Mouse (Mus musculus) forebrain, embryonic 11.5 days (tissue): ENCODE data around the gene Slc10a7. TPM values are rescaled to one million over a fixed set of nuclear protein-coding genes. Genes with fewer than 3 reads are reported as not detected.

Experiments used
- ATAC-seq: fragments of 200-750 bp; cut with Nextera tagmentation; replicated peaks from 2 replicates; pipeline ENCODE4 v1.8.0; 2017; ENCODE audit warnings: moderate TSS enrichment; ENCODE audit not compliant: low FRiP score
- DNase-seq: peaks from one replicate; pipeline ENCODE4 v3.0.0-alpha.2; 2017; ENCODE audit warnings: low spot score
- H3K27ac ChIP-seq: fragments of 300-500 bp; sonication (generic); 2 replicates; pipeline ENCODE4 v1.5.1; 2014; ENCODE audit warnings: low read depth, low read length
- H3K27me3 ChIP-seq: fragments of 300-500 bp; sonication (generic); 2 replicates; pipeline ENCODE4 v1.6.1; 2014; ENCODE audit warnings: mild to moderate bottlenecking, low read length, mixed read lengths; ENCODE audit not compliant: control insufficient read depth, insufficient read depth
- H3K36me3 ChIP-seq: fragments of 300-500 bp; sonication (generic); 2 replicates; pipeline ENCODE4 v1.6.1; 2014; ENCODE audit warnings: mild to moderate bottlenecking, low read length, moderate library complexity, mixed read lengths; ENCODE audit not compliant: control insufficient read depth, insufficient read depth
- H3K4me1 ChIP-seq: fragments of 300-500 bp; sonication (generic); replicated peaks from 2 replicates; pipeline ENCODE4 v1.6.1; 2014; ENCODE audit warnings: low read length, mixed read lengths; ENCODE audit not compliant: control insufficient read depth, insufficient read depth
- H3K4me2 ChIP-seq: fragments of 300-500 bp; sonication (generic); 2 replicates; pipeline ENCODE4 v1.6.1; 2014; ENCODE audit warnings: low read depth, mild to moderate bottlenecking, low read length, moderate library complexity, mixed read lengths; ENCODE audit not compliant: severe bottlenecking
- H3K4me3 ChIP-seq: fragments of 300-500 bp; sonication (generic); 2 replicates; pipeline ENCODE4 v1.5.1; 2014; ENCODE audit warnings: low read depth, low read length
- H3K9ac ChIP-seq: fragments of 300-500 bp; sonication (generic); 2 replicates; pipeline ENCODE4 v1.6.1; 2014; ENCODE audit warnings: low read length
- H3K9me3 ChIP-seq: fragments of 300-500 bp; sonication (generic); 2 replicates; pipeline ENCODE4 v1.6.1; 2016; ENCODE audit warnings: low read length, mixed read lengths; ENCODE audit not compliant: control insufficient read depth
- WGBS: fragments of 180-500 bp; shearing (Covaris S2); extraction: QIAGEN DNeasy Blood & Tissue Kit; methylation state at CpG from one replicate; pipeline ENCODE4 v1.1.7; 2014; 5-methylcytosine and 5-hydroxymethylcytosine counted together
- polyA plus RNA-seq: library from polyadenylated mRNA; unstranded; fragments of >200 nt; fragmentation: Nextera tagmentation; extraction: Ambion mirVana; gene quantifications from 2 replicates; pipeline ENCODE4 v1.2.1, GENCODE M21; 2014

The Slc10a7 gene
- polyA plus RNA-seq, 1 experiment from 2014 or later = 8.5 TPM

GRCm38 (mm10) chr8:78690795-78691194, 181.6 kb downstream of the Slc10a7 start:
- Histone ChIP-seq H3K27ac (no peak overlapping the region), H3K9me3 (no peaks in the 10 kb centered on the region), H3K36me3 (no peaks in the 10 kb centered on the region), H3K9ac (no peak overlapping the region), H3K4me3 (no peak overlapping the region), H3K4me1 (no peaks in the 10 kb centered on the region; the same call in 1 of the 2 replicates), H3K27me3 (no peaks in the 10 kb centered on the region), H3K4me2 (no peak overlapping the region)
- 63% methylated on average over 10 of the region's 10 CpGs for WGBS
- ATAC-seq (peak; percentile 58; the same call in 1 of the 2 replicates), DNase-seq (no peak)

GRCm38 (mm10) chr8:78698331-78698741, 189.2 kb downstream of the Slc10a7 start:
- Histone ChIP-seq H3K9me3 (no peaks in the 10 kb centered on the region), H3K4me1 (no peaks in the 10 kb centered on the region), H3K27me3 (no peaks in the 10 kb centered on the region), H3K9ac (no peak overlapping the region), H3K27ac (no peak overlapping the region), H3K36me3 (no peaks in the 10 kb centered on the region), H3K4me2 (no peak overlapping the region), H3K4me3 (no peak overlapping the region)
- ATAC-seq (no peak), DNase-seq (no peak)
- WGBS = 96% methylated on average over 14 of the region's 14 CpGs

- peak overlapping the region; percentile 20 for H3K9ac ChIP-seq
- H3K9me3 ChIP-seq = no peaks in the 10 kb centered on the region
- no peak overlapping the region for H3K4me3 ChIP-seq
- H3K4me1 ChIP-seq = no peaks in the 10 kb centered on the region
- ATAC-seq (no peak), DNase-seq (peak; percentile 28)
- 52% methylated on average over 11 of the region's 11 CpGs for WGBS
- no peak overlapping the region for H3K27ac ChIP-seq
- no peaks in the 10 kb centered on the region for H3K36me3 ChIP-seq
- no peaks in the 10 kb centered on the region for H3K27me3 ChIP-seq
- no peak overlapping the region for H3K4me2 ChIP-seq
Measured at GRCm38 (mm10) chr8:78703068-78703820, 194.1 kb downstream of the Slc10a7 start.

- WGBS = 73% methylated on average over 9 of the region's 9 CpGs
- ATAC-seq = no peak
- H3K27me3 ChIP-seq = no peaks in the 10 kb centered on the region
- no peak overlapping the region for H3K9ac ChIP-seq
- H3K4me1 ChIP-seq = no peaks in the 10 kb centered on the region
- no peak overlapping the region for H3K4me3 ChIP-seq
- H3K27ac ChIP-seq = no peak overlapping the region
- H3K9me3 ChIP-seq = no peaks in the 10 kb centered on the region
- H3K36me3 ChIP-seq = no peaks in the 10 kb centered on the region
- H3K4me2 ChIP-seq = no peak overlapping the region
- DNase-seq = no peak
Measured at GRCm38 (mm10) chr8:78705980-78706379, 196.8 kb downstream of the Slc10a7 start.

- H3K4me1 ChIP-seq = no peaks in the 10 kb centered on the region
- no peak overlapping the region for H3K27ac ChIP-seq
- ATAC-seq (no peak), DNase-seq (no peak)
- H3K9ac ChIP-seq = no peak overlapping the region
- H3K9me3 ChIP-seq = no peaks in the 10 kb centered on the region
- H3K4me3 ChIP-seq = no peak overlapping the region
- H3K36me3 ChIP-seq = no peaks in the 10 kb centered on the region
- WGBS = 90% methylated on average over 11 of the region's 11 CpGs
- no peaks in the 10 kb centered on the region for H3K27me3 ChIP-seq
- no peak overlapping the region for H3K4me2 ChIP-seq
Measured at GRCm38 (mm10) chr8:78709948-78710644, 200.9 kb downstream of the Slc10a7 start.

GRCm38 (mm10) chr8:78710961-78711360, 201.8 kb downstream of the Slc10a7 start:
- WGBS = 95% methylated on average over 10 of the region's 10 CpGs
- H3K27me3 ChIP-seq = no peaks in the 10 kb centered on the region
- ATAC-seq (no peak), DNase-seq (no peak)
- H3K4me1 ChIP-seq = no peaks in the 10 kb centered on the region
- H3K9me3 ChIP-seq = no peaks in the 10 kb centered on the region
- H3K36me3 ChIP-seq = no peaks in the 10 kb centered on the region
- no peak overlapping the region for H3K4me3 ChIP-seq
- H3K27ac ChIP-seq = no peak overlapping the region
- H3K4me2 ChIP-seq = no peak overlapping the region
- no peak overlapping the region for H3K9ac ChIP-seq

GRCm38 (mm10) chr8:78714880-78715279, 205.7 kb downstream of the Slc10a7 start:
- Histone ChIP-seq H3K27ac (no peak overlapping the region), H3K9me3 (no peaks in the 10 kb centered on the region), H3K27me3 (no peaks in the 10 kb centered on the region), H3K4me1 (no peaks in the 10 kb centered on the region), H3K9ac (no peak overlapping the region), H3K36me3 (no peaks in the 10 kb centered on the region), H3K4me2 (no peak overlapping the region), H3K4me3 (no peak overlapping the region)
- WGBS = 89% methylated on average over 4 of the region's 4 CpGs
- no peak for DNase-seq
- no peak for ATAC-seq

- H3K9me3 ChIP-seq = no peaks in the 10 kb centered on the region
- H3K4me2 ChIP-seq = no peak overlapping the region
- H3K9ac ChIP-seq = no peak overlapping the region
- no peaks in the 10 kb centered on the region for H3K36me3 ChIP-seq
- DNase-seq (no peak), ATAC-seq (no peak)
- H3K27me3 ChIP-seq = no peaks in the 10 kb centered on the region
- H3K4me3 ChIP-seq = no peak overlapping the region
- WGBS = 95% methylated on average over 7 of the region's 7 CpGs
- H3K27ac ChIP-seq = no peak overlapping the region
- H3K4me1 ChIP-seq = no peaks in the 10 kb centered on the region
Measured at GRCm38 (mm10) chr8:78716546-78716945, 207.4 kb downstream of the Slc10a7 start.
